Mouse (Mus musculus): ENCODE measurements around the gene Efna5.

Efna5 gene

DNA sequence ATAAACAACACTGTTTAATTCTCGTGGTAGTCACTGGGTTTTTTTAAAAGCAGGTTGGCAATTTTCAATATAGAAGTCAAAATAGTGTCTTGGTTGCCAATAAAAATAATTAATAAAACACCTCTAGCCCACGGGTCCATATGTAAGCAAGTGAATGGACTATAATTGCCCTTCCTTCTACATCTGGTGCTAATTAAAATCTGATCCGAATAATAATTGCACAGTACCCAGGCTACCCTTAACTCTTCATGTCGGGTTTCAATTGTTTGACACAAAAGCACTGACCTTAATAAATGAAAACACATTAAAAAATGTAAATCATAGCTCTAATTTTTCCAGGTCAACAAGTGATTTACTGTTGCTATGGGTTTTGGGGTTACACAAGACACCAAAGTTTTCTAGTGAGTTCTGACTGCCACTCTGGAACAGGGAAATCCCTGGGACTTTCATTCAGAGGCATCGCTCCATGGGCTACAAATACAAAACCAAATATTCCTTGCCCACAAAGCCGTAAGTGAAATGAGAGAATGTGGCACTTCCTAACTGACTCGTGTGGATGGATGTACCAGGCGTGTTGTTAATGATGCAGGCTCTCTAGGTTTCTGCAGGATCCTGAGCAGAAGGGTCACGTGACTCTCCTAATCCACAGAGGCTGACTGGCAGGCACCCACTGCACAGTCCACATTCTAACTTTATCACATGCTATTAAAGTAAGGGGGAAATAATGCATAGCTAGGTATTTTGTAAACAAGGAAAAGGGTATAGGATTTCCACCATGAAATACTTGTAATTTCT lies 178.9 kb downstream of the Efna5 start:
- in situ Hi-C loops (cut with MboI, MseI) = loop anchor here (10.0 kb wide), 1 partner anchor 1457 kb away; no protein-coding TSS in a partner anchor

DNA sequence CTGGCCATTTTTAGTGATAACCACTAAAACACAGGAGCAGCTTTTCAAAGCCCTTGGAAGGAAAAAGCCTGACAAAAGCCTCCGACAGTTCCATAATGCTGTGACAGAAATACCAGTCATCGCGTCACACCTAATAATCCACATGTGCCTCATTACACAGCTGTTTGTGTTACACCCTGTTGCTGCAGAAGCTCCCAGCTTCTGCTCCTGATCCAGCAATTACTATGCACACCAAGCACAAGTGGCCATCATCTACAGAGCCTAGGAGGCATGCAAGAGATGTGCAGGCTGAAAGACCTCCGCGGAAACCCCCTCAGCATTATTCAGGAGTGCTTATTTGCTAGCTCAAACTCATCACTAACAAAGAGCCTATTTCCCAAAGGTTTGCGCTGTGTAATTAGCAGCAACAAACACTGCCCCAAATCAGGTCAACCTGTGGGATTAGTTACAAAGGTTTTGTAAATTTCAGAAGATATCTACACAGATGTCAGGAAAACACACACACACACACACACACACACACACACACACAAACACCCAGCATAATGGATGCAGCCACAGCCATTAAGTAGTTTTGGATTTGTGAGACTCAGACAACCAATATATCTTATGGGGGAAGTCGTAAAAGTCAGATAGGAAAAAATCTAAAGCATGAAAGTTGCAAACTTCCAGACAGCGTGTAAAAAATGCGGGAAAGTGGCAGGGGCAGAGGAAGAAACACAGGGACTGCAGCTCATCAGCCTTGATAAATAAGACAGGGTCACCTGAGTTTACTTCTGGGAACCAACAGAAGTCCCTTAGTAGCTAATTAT lies 180.1 kb downstream of the Efna5 start:
- in situ Hi-C loops (cut with MboI, MseI) = loop anchor here (10.0 kb wide), 1 partner anchor 1456 kb away; no protein-coding TSS in a partner anchor

DNA sequence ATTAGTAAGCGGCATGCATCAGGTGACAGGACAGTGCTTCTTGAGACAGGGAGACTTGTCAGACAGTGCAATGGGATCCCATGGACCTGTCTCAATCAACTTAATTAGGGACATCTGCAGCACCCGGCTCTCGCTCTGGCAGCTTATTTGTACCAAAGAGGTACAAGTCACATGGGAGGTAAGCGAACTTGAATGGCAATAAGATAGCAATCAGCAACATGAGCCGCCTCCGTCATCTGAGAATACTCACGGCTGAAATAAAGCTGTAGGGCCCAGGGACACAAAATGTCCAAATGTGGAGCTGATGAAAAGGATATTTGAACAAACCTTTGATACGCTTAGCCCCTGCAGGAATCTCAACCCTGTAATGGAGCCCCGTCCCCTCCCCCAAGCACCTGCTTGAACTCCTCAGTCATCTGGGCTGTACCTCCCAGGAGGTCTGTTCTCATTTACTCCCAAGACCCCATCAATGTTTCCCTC lies 186.1 kb downstream of the Efna5 start:
- in situ Hi-C loops (cut with MboI, MseI) = no loop called here

DNA sequence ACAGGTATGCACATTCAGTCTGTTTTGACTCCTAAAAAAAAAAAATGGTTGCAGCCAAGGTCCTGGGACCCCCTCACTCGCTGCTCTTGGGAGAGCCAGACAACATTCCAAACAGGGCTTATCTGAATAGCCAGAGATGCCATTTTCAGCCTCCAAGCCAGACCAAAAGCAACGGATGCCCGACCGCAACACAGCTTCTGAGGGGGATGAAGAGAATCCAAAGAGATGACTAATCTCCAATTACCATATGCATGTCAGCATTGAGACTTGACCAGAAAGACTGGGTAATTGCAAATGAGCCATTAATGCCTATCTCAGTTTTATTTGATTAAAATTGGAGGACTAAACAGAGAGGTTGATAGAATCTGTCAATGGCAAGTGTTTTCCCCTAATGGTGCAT lies 188.9 kb downstream of the Efna5 start:
- in situ Hi-C loops (cut with MboI, MseI) = no loop called here

DNA sequence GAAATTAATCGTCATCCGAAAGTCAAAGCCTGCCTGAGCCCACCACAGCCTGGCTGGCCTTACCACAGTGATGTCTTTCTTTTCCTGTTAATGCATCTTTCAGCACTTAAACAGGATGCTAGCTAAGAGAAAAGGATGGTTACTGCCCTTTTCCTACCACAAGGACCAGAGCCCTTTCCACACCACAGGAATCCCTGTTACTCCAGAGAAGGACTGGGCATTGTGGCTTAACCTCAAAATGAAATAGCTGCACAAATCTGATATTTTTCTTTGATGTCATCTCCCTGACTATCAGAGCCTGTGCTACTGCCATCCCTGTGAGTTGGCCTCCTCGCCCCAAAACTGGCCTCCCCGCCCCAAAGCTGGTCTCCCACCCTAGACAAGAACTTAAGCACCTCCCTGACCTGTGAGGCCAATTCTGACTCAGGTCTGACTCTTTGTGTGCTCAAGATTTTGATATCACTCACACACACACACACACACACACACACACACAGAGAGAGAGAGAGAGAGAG lies 189.9 kb downstream of the Efna5 start:
- in situ Hi-C loops (cut with MboI, MseI) = no loop called here

DNA sequence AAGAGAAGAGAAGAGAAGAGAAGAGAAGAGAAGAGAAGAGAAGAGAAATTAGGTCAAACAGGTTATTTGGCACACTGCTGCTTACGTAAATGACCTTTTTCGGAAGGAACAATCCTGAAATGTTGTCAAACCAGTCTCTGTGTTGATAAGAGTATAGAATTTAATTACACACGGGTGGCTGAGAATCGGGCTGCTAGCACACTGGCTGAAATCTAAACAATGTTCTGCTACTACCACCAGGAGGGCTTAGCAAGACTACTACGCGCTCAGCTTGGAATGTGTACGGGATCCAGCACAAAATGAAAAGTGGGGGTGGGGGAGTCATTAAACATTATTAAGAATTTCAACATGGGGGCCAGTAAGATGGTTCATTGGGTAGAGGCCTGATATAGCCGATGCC lies 190.9 kb downstream of the Efna5 start:
- in situ Hi-C loops (cut with MboI, MseI) = no loop called here

DNA sequence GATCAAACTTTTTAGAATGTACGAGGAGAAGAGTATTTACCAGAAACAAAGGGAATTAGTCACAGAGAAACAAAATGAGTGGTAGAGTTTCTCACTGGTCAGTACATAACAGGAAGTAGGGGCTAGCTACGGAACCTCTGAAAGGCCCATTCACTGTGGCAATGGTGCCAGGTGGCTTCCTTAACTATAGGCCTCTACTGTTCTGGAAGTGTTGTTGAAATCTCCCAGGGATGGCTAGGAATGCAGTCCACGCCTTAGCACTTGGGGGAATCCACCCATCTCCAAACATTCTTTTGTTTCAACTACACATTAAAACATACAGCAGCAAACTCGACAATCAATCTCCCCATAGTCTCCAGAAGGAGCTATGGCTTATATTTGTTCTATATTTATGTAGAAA lies 191.5 kb downstream of the Efna5 start:
- in situ Hi-C loops (cut with MboI, MseI) = no loop called here

DNA sequence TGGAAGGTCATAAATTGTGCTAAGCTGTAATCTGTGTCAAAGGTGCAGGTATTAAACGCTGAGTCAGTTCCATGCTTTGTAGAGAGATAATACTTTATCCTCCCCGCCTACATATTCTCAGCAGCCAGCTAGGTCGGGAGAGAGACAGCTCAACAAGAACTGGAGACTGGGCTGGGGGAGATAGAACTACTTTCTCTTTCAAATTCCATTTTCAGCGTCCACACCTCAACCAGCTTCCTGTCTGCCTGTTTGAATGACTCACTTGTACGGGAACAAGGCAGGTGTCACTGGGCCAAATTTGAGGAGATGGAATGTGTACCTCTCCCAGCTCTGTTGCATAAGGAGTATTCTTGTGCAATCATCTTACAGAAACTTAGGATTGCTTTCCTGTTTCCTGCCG lies 193.7 kb downstream of the Efna5 start:
- in situ Hi-C loops (cut with MboI, MseI) = no loop called here

DNA sequence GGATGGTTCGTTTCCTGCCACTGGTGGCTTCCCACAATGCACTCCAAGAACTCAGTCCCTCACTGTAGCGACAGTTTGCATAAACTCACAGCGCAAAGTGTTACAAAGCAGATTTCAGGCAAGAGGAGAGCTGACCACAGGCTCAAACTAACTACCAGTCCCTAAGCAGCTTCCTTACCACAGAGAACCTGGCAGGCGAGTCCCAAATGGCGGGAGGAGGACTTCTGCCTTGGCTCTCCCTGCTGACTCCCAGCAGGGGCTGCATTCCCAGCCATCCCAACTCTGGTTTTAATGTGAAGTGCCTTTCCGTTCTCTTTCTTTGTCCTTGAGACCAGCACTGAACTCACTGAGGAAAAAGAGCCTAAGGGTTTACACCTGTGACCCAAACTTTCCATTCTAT lies 195.9 kb downstream of the Efna5 start:
- in situ Hi-C loops (cut with MboI, MseI) = no loop called here

DNA sequence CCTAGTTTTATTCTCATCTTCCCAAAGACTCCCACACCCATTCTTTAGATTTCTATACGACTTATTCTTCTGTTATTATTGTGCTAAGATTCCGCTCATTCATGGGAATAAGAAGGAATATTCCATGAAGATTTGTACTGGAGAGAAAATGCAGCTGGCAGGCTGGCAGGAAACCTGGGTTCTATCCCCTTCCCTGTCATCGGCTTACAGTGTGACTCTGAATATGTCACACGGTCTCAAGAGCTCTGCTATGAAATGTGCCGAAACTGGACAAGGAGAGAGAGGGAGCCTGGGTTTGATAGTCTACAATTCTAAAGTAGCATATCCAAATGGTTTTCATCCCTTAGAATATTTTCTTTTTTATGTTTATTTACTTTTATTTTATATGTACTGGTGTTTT lies 198.0 kb downstream of the Efna5 start:
- in situ Hi-C loops (cut with MboI, MseI) = no loop called here

DNA sequence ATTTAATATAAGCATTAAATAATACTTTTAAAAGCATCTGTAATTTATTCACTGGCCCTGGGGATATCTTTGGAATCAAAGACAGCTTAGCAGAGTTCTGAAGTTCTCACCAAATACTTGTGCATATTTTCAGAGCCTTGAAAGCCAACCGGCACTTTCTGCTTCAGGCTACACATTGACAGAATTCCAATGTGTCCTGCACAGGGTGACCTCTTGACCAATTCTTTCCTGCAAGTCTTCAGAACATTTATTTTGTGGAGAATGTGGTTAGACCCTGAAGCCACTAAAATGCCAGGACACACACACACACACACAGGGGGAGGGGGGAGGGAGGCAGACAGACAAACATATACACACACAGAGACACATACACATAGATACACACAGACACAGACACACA lies 199.4 kb downstream of the Efna5 start:
- in situ Hi-C loops (cut with MboI, MseI) = no loop called here

DNA sequence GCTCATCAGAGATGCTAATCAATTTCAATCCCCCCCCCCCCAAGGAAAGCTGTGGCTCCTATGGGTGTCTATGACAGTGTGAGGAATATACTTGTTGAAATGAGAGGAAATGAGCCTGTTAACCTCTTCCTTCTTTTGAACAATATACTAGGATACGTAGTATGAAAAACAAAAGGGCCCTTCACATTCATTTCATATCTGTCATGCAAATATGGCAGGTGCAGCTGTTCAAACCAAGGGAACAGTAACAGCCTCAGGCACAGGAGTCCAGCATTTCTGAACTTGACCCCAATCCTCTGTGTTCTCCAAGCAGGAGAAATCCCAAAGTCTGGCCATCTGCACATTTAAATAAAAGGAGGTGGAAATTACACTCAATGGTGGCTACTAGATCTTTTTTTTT lies 200.4 kb downstream of the Efna5 start:
- in situ Hi-C loops (cut with MboI, MseI) = no loop called here

DNA sequence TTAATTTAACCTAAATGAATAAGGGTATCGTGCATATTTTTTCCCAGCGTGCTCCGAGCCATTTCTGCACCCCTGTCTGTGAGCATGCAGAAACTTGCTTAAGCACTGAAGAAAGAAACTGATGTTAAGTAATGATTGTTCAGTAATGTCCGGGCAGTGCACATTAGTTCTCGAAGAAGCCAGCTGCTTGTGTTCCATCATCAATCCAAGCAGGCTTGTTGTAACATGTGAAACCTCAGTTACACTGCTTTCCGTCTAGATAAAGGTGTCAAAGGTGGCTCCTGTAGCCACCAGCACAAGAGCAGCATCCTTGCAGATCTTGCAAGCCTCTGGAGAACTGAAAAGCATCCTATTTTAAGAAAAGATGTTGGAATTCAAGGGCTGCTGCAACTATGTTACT lies 204.3 kb downstream of the Efna5 start:
- in situ Hi-C loops (cut with MboI, MseI) = no loop called here

DNA sequence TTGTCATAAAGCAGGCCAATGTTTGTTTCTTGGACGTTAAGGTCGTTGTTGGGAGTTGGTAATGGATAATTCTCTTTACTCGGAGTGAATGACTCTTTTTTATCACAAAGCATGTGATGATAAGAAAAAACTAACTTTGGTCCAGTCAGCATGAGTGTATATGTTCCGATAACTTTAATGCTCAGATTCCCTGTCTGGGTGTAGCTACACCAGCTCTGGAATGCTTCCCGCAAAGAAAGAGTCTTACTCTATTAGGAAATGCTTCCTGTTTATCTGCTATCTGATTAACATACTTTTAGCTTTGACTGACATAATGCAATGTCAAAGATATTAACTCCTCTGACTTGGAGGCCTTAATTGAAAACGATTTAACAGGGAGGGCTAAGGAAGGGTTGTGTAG lies 204.7 kb downstream of the Efna5 start:
- in situ Hi-C loops (cut with MboI, MseI) = no loop called here

DNA sequence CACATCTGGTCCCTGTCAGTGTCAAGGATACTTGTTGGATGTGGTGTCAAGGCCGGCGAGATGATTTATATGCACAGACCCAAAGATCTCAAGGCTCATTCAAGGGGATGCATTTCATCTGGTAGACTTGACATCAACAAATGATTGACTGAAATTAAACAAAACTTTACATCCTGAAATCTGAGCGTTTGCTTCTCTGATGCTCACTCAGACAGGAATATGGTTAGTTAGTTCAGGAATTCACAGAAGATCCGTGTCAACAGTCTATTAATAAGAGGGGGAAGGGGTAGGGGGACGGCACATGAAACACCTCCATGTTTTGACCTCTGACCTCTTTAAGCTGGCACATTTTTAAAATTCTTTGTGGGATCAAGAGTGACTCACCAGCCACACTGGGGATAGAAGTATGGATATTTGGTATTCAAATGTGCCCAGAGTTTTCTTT lies 205.3 kb downstream of the Efna5 start:
- in situ Hi-C loops (cut with MboI, MseI) = no loop called here

DNA sequence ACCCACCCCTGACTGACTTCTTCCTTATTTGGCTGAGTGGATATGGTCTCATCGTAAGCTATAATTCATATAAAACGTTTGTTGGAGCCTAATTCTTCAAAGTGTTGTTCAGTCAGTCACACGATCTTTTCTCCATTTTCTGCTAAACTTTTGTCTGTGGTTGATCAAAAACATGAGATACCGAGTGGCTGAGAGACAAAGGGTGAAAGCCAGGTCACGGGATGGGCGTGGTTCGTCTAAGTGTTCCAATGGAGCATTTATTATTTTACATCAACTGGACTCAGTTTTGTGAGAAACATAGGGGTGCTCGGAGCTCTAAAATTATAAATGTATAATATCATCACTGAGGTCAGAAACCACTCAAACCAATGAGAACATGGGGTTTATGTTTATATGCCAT lies 209.0 kb downstream of the Efna5 start:
- in situ Hi-C loops (cut with MboI, MseI) = no loop called here

DNA sequence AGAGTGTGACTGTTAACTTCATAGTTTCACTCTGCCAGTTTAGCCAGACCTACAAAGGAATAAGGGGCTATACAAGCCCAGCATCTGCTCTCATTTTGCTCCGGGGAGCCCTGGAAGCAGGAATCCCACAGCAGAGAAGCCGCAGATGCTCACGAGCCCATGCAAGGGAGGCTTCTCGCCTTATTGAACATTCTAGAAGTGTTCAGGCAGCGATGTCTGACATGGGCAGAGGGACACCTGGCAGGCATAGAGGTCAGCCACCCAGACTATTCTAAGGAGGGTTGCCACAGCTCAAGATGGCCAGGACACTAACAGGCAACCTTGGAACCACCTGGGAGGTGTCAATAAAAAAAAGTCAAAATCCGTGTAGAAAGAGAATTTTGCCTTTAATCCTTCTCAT lies 214.4 kb downstream of the Efna5 start:
- in situ Hi-C loops (cut with MboI, MseI) = no loop called here

DNA sequence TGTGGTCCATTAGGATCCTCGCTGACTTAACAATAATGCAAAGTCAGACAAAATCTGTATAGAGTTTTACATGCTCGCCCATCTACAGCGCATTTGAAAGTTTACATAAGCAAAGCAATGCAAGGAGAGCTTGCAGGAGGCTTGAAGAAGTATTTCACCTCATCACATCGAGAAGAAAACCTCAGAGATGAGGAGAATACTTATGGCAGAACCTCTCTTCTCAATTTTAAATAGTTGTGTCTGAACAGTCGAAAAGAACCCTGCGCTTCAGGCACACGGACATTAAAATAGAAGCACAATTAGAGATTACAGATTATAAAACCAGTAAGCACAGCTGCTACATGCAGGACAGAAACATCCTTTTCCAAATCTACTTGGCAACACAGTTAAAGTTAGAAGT lies 215.3 kb downstream of the Efna5 start:
- in situ Hi-C loops (cut with MboI, MseI) = no loop called here

DNA sequence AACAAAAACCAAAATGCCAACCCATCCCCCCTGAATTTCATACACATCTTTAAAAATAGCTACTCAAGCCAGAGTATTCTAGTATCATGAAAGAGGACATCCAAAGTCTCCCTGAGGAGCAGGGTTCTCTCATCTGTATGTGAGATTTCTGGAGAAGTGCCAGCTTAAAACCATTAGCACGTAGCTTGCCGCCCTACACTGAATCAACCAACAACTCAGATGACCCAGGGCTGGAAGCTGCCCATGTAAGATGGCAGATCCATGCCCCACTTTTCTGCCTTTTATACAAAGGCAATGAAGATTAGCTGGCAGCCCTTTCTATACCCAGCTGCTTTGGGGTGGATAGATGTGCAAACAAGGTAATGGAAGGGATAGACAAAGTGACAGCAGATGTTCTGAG lies 216.4 kb downstream of the Efna5 start:
- in situ Hi-C loops (cut with MboI, MseI) = no loop called here

DNA sequence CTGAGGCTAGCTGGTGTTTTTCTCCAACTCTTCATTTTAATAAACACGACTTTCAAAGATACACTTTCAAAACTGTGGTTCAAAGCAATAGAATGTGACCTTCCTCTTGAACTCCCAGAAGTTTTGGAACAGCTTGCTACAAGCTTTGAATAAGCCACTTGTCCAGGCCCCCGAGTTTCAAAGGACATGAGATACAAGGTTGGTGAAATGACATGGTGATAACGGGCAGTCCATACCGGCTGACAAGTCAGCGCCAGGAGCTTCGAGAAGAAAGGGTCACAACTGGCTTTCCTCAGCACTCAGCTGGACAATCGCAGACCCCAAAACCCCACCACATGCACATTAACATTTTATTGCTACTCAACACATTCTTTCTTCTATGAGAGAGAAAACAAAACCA lies 219.3 kb downstream of the Efna5 start:
- in situ Hi-C loops (cut with MboI, MseI) = no loop called here

DNA sequence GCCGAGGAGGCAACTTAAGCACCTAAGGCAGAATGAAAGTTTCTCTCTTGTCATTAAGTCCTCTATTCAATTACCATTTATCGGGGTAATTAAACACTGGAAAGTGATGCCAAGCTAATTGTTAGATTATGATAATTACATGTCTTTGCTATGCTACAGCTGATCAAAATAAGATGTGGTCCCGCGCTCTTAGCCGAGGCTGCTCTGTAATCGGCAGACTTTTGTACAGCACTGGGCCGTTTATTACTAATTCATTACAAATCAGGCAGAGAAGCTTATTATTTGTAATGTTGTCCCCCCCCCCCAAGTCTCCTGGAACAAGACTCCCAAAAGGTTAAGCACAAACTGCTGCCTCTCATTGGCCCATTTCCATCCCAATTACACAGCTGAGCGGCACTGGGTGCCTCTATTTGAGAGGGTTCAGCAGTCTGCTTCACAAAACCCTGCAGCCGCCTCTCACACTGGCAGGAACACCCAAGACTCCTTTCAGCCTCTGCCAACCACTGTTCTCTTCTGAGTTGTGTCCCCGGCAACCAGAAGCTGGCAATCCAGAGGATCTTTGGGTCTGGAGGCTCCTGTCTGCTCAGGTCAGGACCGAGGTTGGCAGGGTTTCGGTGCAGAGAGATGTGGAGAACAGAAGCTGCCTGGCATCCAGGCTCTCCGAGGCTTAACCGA lies 221.5 kb downstream of the Efna5 start:
- in situ Hi-C loops (cut with MboI, MseI) = no loop called here

All from regulatory T cell (primary cell).